Mouse (Mus musculus) lung, postnatal 10 days (tissue): ENCODE results near the gene Stk24.
A peak's percentile ranks its signal among the peaks of the same experiment; 100 is the strongest.

Experiments
- DNase-seq: peaks from one replicate; pipeline ENCODE4 v3.0.0; 2021

Stk24 gene

DNA sequence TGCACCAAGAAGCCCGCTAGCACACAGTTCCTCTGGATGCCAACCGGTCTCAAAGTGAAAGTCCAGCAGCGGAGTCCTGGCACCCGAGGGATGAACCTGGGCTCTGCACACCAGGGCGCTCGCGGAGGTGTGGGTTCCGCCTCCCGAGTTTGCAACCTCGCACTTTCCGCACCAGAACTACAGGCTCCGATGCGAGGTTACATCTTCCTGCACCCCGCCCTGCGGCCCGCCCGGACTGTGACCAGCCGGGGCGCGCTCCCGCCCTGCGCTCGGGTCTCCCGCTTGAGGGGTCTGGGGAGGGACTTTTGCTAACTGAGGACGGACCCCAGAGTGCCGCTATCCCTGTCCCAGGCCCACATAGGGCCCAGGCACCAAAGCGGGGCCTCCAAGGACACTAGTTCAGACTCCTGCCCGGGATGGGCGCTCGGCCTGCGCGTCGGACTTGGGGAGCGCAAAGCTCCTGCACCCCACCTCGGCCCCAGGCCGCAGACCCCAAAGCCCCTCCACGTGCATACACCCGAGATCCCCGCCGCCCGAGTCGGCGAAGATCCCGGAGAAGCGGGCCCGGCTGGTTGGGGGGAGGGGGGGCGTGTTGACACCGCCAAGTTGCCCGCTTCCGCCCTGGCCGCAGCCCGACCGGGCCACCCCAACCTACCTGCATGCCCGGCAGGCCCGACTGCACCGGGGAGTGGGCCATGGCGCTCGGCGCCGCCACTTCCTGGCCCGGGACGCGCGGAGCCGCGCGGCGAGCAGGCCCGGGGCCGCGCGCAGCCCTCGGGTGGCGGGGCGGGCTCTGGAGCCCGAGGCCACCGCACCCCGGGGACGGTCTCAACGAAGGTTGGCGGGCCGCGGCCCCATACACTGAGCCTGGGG lies 1.3 kb downstream of the Stk24 start:
- peak; percentile 74 for DNase-seq

DNA sequence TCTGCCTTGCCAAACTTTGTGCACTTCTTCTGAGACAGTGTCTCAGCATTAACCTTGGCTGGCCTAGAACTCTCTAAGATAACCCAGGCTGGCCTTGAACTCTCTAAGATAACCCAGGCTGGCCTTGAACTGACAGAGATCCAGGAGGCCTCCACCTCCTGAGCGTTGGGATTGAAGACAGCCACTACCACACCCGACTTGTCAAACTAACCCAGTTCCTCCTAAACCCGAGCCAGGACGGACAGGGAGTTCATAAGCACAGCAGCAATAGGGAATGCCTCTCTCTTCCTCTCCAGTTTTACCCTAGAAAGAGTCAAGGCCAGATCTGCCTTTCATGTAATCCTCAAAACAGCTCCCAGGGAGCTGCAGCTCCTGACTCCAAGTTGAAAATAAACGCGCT lies 3.2 kb downstream of the Stk24 start:
- DNase-seq: no peak

DNA sequence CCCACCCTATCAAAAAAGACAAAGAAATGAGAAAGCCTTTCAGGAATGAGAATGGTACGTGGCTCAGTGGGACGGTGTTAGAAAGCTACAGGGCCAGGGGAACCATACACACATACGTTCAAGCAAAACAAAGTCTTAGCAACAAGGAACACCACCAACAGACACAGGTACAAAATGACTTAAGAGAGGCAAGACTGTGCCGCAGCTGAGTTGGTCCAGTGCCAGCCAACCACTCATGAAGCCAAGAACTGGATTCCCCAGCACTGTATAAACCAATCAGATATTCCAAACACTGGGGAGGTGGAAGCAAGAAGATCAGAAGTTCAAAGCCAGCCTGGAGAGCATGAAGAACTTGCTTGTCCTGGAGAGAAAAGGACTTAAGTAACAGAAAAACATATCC lies 5.9 kb downstream of the Stk24 start:
- DNase-seq: no peak

DNA sequence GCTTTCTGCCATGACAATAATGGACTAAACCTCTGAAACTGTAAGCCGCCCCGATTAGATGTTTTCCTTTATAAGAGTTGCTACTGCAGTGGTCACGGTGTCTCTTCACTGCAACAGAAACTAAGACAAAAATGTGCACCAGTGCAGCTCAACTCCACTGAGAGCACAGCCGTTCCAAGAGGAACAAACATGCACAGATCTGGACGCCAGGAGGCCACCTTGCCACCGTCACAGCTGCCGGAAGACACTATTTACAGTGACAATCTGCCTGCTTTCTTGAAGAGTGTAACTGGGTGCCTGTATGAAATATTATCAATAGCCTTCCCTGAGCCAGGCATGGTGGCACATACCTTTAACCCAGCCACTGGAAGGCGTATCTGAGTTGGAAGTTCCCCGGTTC lies 6.8 kb downstream of the Stk24 start:
- peak; percentile 36 for DNase-seq

DNA sequence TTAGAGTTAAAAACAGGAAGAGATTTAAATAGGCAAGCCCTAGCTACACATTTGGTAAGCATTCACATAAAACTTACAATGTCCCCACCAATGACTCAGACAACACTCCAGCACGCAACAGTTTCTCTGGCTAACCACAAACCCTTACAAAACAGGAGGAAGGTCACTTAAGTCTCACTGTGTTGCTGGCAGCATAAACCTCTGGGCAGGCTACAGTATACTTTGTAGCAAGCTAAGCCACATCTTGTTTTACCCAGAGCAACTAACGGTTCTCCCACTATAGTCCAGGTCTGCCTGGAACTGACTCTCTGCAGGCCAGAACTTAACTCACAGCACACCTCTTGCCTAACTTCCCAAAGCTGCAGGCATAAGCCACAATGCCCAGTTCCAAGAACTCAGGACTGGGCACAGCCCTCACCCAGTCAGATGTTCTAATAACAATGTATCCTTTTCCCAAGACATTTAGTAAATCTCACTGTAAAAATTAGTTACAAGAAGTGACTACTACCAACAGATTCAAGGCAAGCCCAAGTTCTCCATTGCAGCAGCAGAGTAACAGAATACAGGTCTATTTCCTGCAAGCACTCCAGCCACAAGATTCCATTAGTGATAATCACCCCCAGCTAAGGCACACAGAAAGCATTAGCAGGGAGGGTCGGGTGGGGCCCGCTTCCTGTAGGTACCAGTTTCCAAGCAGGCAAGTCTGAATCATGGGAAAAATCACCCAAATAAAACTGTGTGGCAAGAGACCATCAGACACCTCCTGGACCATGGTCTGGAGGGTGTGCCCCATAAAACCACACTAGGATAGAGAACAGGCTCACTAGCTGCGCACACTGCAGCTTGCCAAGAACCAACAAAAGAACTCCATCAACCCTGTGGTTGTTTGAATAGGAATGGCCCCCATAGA lies 7.6 kb downstream of the Stk24 start:
- DNase-seq: peak; percentile 36

DNA sequence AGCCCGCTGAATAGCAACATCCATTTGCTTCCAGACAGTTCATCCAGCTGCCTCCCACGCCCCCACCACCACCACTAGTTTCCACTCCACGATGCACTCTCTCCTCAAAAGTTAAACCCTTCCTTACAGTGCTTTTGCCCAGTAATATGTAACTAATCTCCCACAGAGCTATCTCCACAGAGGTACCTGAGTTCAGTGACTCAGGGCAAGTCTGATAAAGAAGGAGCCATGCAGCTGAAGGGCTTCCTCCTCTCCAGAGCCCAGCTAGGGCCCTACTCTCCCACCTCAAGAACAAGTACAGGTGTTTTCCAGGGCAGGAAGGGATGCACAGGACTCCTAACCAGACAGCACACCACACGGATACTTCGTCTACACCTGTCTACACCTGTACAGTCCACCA lies 10.4 kb downstream of the Stk24 start:
- DNase-seq: no peak

DNA sequence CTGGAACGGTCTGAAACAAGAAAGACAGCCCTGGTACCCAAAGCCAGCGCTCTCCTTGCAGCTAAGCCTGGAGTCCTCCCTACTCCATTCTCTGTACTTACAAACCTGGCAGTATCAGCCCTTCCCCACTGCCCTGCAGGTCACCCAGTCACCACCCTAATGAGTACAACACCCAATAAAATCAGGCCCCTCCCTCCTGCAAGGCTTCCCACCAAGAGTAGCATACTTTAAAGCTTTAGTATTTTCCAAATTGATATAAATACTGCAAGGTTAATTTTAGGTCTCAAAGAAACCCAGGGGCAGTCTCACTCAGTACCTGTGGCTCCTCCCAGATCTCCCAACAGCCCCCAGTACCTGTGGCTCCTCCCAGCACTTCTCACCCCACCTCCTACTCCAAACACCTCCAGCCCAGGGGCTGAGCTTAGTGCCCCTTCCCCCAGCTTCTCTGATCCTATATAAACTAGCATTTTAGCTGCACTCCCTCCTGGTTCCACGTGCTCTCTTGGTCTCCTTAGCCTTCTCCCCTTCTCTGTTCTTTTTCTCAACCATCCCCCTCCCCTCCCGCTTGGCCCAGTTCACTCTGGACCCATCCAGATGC lies 11.6 kb downstream of the Stk24 start:
- no peak for DNase-seq

DNA sequence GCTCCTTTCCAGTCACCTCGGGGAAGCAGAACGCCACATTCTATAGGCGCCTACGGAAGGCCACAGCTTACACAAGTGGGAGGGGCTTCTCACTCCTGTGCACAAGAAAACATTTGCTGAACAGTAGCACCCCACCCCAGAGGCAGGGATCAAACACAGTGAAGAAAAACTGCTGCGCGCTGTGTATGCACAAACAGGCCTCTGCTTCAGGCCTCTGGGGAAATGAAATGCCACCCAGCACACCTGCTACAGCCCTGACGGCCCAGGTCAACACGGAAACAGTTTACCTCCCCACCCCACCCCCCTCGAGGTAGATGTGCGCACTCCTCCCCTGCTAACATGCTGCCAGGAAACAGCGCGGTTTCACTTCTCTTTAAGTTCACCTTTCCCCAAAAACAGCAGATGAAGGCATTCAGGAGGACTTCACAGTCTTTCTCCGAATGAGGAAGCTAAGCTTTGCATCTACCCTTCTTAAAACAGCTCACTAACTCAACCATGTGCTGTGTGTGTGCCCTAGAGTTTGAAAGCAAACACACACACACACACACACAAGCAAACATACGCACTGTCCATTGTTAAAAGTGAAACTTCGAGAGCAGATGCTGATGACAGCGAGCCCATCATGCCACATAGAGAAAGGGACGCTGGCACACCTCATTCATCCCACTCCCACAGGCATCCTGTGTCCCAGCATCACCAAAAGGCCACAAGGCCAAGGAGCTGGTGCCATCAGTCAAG lies 13.7 kb downstream of the Stk24 start:
- DNase-seq: peak; percentile 45

DNA sequence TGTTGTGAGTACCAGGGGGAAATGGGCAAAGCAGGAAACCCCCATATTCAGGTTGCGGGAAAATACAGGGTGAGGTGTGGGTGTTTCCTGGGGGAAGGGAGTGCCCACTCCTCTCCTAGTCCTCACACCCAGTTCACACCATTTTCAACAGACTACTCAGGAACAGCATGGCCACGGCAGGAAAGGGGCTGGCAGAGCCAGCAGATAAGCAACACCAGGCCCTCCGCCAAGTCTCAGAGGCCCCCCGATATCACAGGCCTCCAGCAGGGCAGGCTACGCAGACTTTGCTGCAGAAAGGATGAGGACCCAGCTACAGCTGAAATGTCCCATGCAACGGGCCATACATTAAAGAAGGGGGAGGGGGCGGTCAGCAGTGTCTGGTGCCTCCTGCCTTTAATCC lies 14.4 kb downstream of the Stk24 start:
- peak; percentile 48 for DNase-seq

DNA sequence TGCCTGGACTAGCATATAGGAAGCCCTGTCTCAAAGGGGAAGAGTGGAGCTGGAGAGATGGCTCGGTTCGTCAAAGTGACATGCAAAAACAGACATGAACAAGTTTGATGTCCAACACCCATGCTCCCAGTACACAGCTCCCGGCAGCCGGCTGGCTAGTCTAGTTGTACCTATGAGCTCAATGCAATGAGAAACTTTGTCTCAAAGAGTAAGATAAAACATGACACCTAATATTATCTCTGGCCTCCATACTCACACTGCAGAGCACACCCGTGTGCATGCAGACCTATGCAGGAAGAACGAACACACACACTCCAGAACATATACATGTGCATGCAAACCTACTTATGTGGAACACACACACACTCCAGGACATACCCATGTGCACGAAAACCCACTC lies 15.5 kb downstream of the Stk24 start:
- DNase-seq: no peak

DNA sequence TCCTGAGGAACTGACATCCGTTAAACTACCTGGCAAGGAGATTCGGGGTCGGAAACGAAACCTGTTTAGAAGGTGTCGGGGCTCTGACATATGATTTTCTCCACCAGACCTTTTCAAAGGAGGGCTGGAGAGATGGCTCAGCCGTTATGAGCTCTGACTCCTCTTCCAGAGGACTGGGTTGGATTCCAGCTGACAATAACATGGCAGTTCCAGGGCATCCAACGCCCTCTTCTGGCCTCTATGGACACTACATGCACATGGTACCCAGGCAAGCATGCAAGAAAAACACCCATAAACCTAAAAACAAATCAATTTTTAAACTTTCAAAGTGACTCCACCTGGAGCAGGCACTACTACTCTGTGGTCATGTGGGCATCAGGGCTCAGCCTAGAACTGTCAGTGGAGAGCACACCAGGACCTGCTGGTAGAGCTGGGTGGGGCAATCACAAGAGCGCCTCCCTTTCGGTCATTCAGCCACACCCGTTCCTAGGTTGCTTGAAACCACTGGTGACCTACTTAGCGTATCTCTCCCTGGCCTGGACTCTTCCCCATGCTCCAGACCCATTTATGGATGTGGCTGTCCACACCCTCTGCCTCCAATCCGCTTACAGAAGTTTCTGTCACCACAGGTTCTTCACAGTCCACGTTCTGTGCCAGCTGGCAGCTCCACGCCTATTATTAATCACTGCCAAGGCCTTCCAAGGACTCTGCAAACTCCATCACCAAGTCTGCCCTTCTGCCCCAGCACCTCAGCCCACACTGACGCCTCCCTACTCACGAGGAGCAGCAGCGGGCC lies 18.3 kb downstream of the Stk24 start:
- DNase-seq: peak; percentile 89

DNA sequence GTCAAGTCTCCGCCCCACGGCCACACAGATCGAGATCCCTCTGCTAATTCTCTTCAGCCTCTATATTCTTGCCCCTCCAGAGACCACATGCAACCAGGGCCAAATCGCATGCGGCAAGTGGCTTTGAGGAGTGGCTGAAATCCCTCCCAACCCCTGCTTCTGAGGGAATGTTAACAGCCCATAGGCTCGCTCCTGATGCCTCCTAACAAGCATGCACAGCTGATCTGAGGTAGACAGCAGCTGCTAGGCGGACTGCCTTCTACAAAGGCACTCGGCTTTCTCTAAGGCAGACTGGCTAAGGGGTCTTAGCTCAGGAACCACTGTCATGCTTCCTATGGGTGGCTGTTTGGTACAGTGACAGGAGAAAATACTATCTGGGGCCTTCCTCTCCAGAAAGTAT lies 20.0 kb downstream of the Stk24 start:
- DNase-seq: no peak

DNA sequence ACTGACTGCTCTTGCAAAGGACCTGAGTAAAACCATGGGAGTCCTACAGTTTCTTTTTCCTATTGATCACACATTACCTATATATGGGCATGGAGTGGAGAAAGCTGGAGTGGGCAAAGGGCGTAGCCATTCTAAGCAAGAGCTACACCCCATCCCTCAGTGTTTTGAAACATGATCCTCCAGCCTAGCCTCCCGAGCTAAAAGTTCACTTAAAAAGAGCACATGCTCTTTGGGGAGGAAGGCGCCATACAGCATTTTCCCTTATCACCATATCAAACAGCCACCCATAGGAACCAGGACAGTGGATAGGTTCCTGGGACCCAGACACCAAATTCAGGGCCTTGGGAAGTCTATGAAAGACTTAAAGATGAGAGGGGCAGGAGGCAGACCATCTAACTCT lies 20.8 kb downstream of the Stk24 start:
- no peak for DNase-seq

DNA sequence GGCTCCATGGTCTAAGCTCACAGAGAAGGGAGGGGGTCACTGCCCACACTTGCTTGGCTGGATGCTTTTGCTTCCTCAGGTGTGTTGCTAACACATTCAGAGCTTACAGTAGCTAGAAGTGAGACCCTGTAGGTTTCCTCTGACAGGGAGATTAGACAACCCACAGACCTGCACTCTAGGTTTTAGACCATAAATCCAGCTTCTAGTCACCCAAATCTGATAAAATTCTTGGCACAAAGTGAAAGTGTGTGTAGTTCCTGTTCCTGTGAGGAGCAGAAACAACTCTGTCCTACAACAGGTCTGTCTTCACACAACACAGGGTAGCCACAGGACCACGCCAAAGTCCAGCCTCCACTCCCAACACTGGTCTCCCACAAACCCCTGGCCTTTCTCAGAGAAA lies 21.5 kb downstream of the Stk24 start:
- no peak for DNase-seq

DNA sequence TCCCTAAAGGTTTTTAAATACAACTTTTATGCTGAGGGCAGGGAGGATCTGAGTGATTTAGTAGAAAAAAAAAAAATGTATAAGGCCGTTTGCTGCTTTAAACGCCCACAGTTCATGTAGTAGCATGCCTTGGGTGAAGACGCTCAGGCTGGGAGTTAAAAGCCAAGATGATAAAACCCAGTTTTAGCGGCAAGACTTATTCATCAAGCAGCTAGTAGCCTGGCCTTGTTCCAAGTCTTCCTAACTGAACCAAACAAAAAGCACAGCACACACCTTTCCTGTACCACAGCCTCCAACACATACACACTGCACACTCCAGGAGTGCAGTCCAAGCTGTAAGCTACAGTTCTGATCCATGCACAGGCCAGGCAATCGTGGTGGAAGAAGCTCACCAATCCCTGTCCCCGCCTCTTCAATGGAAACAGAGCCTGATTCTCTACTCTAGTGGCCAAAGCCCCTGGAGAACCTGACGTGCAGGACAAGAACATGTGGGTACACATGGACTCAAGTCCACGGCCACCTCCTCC lies 23.4 kb downstream of the Stk24 start:
- no peak for DNase-seq

DNA sequence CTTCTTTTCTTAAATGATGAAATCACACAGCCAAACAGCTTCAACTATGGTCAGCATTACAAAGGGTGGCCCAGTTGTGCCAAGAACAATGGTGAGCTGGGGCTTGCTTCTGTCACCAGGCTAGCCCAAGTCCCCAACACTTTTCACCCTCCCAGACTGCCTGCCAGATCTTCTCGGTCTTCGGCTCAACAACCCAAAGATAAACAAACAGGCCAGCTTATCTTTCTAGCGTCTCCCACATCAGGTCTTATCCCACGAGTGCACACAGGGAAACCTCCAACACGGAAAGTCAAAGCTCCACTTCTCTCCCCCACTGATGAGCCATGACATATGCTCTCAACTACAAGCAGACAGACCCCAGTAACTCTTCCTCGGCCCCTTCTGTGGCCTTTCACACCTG lies 24.1 kb downstream of the Stk24 start:
- DNase-seq: no peak

DNA sequence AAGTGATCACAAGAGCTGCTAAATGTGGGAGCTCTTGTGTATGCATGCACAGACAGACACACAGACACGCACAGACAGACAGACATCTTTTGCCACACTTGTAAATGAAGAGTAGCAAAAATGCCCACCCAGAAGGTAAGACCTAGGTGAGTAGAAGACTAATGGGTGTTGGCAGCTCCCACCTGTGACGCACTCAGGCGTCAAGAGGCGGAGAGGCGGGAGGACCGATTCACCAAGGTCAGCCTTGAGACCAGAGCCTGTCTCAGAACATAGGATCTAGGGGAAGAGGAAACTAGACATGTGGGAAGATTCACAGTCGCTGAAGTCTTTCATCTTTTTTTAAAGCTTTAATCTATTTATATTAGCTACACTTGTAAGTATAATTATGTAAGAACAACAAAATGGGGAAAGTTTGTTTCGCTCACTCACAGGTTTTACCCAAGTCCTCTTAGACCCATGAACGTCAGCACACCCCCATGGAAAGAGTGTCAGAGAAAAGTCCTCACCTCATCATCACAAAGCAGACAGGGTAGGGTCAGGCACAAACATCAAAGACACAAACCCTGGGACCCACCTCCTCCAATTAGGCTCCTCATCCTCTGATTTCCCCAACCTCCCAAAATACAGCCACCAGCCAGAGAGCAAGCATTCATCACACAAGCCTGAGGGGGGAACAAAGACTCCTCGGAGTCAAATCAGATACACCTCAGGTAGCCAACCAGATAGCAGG lies 26.0 kb downstream of the Stk24 start:
- DNase-seq: no peak

DNA sequence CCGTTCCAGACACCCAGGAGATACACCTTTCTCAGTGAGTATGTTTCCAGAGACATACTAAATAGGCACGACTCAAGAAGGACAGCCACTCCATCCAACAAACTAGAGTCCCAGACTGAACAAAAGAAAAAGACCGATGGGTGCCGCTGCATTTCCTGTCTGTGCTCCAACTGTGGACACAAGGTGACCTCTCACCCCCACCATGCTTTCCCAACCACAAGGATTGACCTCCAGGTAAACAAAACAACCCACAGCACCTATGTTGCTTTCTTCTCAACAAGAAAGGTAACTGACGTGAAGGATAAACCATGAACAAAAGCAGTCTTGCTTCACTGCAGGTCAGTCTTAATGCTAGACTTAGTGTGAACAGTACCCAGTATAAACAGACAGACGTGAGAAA lies 27.1 kb downstream of the Stk24 start:
- DNase-seq: no peak

DNA sequence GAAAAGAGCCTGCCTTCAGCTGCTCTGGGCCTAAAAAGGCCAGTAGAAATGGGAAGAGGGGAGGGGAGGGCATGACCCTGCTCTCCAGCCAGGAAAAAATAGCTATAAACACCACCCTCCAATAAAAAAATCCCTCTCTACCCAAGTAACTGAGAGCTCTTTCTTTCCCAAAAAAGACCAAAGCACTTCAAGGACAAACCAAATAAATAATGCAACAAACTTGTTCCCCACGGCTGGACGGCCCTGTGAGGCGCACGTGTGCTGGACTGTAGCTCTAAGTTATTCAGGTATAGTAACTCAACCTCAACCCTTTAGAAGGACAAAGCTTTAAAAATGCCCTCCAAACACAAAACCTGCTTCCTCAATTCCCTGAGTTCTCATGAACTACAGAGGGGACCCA lies 28.1 kb downstream of the Stk24 start:
- DNase-seq: no peak

DNA sequence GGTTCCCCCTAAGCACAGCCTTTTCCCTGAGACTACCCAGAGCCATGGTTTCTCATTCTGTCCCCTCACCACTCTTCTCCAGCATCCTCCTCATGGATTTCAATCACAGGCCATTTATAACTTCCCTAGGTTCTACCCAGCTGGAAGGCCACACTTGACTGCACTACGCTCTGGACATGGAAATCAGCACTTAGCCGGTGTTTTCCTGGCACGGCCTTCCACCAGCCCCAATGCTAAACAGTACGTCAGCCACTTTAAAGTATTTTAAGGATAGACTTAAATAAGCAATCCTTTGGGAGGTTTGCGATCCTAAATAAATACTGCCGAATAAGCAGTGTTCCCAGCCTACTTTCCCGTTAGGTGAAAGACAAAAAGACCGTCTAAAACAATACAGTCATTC lies 29.8 kb downstream of the Stk24 start:
- no peak for DNase-seq

DNA sequence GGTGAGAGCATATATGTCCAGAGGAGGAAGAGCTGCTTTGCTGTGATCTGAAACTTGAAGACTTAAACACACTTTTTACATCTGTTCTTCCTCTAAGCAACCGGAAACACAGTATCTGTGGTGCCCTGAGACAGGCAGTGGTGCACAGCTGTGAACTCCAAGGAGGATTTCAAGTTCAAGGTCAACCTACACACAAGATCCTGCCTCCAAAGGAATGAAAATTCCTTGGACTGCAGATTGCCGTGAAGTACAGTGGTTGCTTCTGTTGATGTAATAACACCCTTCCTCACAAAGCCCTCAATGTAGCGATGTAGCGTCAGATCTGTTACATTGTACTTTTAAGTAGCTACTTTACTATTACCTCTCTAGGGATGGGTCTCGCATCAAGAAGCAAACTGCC lies 30.5 kb downstream of the Stk24 start:
- no peak for DNase-seq
